Mouse (Mus musculus): ENCODE measurements around the gene Med29.
"Not testable (repeated sequence)": the region's sequence is repeated elsewhere in the genome, so short reads cannot be mapped to it uniquely, and the experiment has no call there.

Gene Med29

DNA sequence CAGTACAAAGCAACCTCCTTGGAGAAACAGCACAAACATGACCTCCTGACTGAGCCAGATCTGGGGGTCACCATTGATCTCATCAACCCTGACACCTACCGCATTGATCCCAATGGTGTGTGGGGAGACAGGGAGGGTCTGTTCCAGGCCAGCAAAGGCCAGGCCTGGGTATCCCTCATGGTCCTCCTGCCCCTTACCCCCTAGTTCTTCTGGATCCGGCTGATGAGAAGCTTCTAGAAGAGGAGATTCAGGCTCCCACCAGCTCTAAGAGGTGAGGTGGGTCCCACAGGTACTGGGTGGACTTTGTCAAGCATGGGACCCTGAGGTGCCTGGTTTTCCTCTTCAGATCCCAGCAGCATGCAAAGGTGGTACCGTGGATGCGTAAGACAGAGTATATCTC lies 2.9 kb upstream of the Med29 start:
- no peak for DNase-seq (ENCODE audit: low spot score)

DNA sequence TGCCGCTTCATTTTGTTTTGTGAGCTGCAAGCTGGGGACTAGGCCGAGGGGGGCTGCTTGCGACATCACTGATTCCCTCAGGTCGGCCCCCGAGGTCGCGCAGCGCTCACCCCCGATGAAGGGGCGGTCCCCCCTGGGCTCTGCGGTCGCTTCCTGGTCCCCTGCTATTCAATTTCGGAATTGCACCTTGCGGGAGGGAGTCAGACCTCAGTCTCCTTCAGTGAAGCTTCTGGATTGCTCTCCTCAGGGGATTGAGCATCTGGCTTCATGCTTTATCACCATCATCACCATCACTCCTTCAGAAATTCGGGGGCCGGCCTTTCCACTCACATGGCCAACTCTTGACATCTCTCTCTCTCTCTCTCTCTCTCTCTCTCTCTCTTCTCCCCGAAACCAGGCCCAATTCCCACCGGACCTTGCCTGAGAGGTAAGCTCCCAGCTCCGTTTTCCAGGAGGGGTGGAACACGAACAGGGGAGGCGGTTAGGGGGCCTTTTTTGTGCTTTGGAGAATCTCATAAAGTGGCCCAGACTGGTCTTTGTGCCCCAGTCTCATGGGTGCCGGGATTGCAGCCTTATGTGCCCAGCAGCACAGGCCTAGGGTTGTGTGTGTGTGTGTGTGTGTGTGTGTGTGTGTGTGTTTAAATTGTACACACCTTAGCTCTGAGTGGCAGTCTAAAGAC lies 904 bp upstream of the Med29 start:
- no peak for DNase-seq (ENCODE audit: low spot score)

DNA sequence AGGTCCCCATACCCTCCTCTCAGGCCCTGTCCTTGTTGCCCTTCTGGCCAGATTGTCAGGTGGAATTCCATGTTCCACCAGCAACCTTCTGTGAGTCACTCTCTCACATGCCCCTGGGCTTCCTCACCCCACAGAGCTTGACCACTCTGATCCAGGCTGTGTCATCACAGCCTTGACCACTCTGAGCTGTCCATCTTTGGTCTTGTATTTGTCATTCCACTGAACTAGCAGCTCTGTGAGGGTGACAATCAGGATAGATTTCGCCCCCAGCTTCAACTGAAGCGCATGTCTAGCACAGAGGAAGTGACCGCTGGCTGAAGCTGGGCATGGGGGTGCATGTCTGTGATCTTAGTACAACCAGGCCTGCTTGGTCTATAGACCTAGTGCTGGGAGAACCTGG lies 2.2 kb downstream of the Med29 start:
- no peak for DNase-seq (ENCODE audit: low spot score)

DNA sequence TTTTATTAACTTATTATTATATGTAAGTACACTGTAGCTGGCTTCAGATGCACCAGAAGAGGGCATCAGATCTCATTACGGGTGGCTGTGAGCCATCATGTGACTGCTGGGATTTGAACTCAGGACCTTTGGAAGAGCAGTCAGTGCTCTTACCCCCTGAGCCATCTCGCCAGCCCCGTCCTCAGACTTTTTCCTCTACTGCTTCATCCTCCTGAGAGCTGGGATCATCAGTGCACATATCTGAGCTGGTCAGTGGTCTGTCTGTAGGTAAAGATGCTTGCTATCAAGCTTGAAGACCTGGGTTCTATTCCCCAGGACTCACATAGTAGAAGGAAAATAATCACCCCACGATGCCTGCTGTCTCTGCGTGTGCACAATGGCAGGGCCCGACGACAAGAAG lies 5.1 kb downstream of the Med29 start:
- DNase-seq (ENCODE audit: low spot score) = not testable (repeated sequence)

DNA sequence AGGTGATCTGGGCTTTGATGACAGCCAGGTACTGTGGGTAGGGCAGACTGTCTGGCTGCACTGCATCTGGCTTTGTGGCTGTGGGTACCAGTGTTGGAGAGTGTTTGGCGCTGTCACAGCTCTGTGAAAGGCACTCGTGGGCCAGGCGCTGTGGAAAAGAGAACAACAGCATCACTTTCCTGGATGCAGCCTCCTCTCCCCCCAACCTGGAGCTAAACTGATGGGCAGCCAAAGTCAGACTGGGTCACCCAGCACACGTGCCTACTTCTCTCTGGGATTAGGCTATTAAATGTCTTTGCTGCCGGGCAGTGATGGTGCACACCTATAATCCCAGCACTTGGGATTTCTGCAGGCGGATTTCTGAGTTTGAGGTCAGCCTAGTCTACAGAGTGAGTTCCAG lies 5.6 kb downstream of the Med29 start:
- DNase-seq (ENCODE audit: low spot score) = not testable (repeated sequence)

DNA sequence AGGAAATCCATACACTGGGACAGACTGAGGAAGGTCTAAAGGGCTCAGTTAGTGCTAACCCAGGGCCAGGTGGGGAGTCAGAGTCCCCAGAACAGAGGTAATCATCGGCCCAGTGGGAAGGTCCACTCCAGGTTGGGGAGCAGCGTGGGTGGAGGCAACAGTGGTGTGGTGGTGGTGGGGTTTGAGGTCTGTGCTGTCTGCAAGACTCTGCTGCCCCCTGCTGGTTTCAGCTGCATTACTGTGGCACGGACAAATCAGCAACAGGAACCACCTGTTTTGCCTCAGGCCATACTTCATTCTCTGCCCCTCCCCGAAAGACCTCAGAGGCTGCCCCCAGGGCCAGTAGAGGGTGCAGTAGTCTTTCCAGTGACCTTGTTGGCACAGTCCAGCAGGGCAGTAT lies 6.0 kb downstream of the Med29 start:
- DNase-seq (ENCODE audit: low spot score) = peak; percentile 83

DNA sequence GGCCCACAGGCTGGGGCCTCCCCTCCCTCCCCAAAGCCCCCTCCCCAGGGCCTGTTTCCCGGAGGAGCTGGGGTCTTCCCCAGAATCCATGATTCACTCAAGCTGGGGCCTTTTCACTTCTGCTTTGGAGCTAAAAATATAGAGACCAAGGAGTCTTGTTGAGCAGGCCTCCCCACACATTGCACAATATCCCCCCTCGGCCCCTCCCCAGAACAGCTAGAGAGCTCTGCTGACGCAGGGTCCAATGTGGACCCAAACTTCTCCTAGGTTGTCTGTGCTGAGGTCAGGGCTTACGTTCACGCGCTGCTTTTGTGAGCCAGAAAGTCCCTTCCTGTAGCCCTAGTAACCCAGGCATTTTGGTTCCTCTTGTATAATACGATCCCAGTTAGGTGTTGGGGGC lies 6.5 kb downstream of the Med29 start:
- peak; percentile 61 for DNase-seq (ENCODE audit: low spot score)

DNA sequence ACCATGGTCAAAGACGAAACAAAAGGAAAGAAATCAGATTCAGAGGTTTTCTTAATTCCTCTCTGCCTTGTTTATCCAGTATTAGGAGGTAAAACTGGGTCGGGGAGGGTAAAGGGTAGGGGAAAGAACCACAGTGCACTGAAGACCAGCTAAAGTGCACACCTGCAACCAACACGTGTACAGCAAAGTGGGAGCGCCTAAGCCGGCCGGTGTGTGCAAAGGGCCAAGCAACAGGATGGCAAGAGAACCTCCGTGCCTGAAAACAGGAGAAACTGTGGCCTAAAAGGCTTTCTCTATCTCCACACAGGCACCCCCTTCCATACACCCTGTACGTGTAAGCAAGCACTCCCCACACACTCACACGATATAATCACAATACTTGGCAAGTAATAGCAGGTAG lies 7.3 kb downstream of the Med29 start:
- no peak for DNase-seq (ENCODE audit: low spot score)

DNA sequence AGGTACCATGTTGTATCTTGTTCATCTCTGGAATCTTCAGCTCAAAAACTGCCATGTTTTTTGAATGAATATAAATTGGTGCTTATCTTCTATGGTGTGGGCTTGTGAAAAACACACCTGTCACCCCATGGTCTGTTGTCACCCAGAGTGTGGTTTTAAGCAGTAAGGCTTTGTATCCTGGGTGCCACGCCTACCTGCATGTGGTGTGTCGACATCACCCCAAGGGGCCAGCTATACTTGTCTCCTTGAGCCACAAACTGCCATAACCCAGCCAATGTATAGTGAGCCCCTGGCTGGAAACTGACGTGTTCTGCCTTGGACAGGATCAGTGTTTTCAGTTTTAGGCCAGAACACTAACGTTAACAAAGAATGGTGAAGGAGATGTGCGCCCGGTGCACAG lies 8.3 kb downstream of the Med29 start:
- no peak for DNase-seq (ENCODE audit: low spot score)

DNA sequence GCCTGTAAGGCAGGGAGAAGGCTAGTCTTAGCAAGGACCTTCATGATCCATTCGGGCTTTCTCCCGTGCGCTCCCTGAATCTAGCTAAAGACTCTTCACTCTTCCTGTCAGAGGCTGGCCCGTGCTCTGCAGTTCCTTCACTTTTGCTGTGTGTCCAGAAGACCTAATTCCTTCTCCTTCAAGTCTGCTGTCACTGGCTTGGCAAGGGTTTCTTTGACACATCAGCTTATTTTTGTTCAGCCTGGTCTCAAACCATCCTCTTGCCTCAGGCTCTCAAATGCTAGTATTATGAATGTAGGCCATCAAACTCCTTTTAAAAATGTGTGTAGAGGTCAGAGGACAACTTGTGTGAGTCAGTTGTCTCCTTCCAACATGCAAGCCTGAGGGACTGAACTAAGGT lies 8.9 kb downstream of the Med29 start:
- DNase-seq (ENCODE audit: low spot score) = no peak

DNA sequence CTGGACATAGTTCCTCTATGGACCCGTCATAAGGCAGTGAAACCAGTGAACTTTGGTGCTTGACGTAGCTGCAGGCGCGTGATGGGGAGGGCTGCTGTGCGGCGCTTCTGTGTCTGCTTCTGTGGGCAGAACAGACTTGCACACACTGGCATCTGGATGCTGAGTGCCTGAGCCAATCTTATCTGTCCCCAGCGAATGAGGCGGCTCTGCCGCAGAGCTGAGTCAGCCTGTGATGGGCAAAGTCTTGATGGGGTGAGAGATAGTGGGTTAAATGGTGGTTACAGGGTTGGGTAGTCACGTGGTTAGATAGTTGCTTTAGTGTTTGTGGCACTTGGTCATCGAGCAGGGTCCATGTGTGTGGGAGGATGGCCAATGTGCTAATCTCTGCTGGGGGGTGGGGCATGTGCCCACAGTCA lies 9.5 kb downstream of the Med29 start:
- peak; percentile 82 for DNase-seq (ENCODE audit: low spot score)

DNA sequence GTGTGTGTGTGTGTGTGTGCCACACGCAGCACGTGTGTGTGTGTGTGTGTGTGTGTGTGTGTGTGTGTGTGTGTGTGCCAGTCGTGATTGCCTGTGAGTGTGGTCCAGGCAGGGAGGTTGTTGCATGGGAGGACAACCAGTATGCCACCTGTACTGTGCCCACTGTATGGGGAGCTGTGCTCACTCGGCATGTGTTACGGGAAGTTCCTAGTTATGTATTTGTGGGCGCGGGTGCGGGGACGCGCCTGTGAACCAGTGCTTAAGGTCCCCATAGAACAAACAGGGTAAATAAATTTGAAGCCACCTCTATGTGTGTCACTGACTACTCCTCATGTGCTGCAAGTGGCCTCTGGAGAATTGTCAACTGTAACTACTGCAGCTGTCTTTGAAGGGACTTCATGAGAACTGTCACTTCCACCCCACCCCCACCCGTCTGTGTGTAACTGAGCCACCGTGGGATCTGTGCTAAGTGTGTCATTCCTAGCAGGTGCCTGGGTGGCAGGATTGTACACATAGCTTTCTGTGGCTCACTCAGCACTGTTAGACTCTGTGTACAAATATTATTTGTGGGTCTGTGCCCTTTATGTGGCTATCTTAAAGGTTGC lies 10.1 kb downstream of the Med29 start:
- DNase-seq (ENCODE audit: low spot score) = peak; percentile 36

DNA sequence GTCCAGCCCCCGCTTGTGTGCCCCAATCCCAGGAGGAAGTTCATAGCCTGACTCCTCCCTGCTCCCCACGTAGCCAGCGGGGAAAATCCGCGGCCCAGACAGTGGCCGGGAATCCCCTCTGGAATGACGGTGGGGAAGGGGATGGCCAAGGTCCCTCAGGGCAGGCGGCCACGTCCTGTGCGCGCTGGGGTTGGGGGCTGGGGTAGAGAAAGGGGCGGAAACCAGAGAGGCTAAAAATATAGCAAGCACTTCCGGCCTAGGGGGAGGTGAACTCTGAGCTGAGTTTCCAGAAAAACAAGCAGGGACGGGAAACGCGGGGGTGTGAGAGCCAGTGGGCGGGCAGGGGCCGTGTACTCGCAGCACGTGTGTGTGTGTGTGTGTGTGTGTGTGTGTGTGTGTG lies 10.6 kb downstream of the Med29 start:
- DNase-seq (ENCODE audit: low spot score) = peak; percentile 93

DNA sequence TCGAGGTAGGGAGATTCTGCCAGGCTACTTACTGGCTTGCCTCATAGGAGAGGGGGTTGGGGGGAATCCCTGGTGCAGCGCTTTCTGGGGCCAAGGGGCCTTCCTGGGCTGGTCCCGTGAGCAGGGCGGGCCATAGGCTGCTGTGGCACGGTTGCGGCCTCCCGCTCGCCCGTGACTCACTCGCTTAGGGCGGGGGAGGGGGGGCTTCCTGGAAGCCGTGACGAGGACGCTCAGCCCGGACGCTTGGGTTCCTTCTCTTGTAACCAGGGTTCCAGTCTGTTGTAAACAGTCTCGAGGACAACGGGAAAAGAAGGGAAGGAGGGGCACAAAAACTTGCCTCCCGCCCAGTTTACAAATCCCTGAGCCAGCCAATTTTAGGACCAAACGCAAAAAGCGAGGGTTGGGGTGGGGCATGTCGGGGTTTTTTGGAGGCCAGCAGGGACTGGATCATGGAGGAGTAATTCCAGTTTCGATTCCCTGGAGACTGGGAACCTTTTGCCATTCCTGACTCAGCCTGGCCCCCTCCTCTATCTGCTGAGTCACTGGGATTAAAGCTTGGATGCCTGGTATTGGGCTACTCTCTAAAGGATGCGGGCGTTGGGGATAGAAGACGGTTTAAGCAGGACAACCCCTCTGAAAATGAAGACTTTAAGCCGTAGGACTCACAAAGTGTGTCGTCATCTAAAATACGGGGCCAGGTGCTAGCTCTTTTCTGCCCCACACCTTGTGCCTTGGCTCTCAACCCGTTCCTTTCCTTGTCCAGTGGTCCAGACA lies 11.3 kb downstream of the Med29 start:
- DNase-seq (ENCODE audit: low spot score) = peak; percentile 84

DNA sequence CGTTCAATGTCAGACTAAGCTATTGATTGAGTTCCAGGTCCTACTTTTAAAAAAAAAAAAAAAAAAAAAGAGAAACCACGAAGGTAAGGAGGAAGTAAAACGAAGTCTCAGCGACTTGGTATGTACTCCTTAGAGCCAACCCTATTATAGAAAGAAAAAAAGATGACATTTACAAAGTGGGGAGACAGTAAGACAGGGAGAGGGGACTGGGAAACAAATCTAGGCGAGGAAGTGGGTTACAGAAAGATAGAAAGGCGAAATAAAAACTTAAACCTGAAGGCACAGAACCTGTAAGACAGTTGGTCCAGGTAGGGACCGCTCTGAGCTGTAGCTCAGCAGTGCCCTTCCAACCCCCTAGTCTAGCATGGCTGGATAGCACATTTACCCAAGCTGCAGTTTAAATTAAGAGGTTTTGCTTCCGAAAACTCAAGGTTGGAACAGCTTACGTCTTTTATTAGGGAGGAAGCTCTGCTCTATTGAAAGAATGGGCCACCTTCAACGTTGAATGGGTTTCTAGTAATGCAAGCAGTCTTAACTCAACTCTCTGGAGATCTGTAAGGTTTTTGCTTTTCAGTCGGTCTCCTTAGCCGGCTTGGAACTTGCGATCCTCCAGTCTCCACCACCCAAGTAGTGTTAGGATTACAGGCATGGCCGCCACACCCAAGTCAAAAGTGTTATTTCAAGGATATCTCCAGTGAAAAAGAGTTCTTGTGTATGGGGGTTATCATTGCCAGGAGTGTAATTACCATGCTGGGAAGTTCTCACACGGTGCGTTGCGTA lies 12.1 kb downstream of the Med29 start, which contains the start of gene Zfp36:
TSS of gene Zfp36 (minus strand) at position 17 of the 780 bp plus-strand sequence.
- DNase-seq (ENCODE audit: low spot score) = no peak

DNA sequence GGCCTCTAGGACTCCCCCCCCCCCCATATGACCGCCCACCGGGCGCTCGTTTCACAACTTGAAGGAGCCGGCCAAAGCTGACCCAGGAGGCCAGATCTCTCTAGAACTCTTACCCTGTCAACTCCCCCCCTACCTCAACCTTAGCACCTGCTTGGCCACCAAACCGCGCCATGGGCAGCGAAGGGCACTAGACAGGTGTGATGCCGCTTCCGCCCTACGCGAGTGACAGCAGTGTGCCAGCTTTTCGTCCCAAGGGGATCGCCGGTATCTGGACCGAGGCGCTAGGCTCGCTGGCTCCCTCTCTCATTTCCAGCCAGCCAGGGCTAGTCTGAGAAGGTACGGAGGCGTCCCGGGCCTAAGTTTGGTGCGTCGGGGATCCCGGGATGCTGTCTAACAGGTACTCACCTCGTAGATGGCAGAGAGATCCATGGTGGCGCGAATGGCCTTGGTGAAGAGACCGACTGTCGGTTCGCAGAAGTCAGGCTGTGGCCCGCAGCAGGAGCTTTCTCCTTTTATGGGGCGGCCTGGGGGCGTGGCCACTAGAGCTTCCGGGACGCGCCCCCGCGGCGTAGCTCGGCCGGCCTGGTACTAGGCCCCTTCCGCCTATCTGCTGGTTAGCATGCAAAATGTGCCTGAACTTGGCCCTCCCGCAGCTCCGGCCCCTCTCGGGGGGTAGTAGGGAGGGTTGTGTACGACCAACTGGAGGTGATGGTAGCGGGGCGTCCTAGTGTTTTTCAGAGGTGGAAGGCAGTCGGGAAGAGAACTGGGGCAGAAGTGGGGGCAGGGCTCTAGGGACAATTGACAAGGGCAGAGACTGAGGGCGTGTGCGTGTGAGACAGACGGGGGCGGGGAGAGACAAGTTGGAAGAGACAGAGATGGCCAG lies 13.5 kb downstream of the Med29 start:
- peak; percentile 95 for DNase-seq (ENCODE audit: low spot score)

DNA sequence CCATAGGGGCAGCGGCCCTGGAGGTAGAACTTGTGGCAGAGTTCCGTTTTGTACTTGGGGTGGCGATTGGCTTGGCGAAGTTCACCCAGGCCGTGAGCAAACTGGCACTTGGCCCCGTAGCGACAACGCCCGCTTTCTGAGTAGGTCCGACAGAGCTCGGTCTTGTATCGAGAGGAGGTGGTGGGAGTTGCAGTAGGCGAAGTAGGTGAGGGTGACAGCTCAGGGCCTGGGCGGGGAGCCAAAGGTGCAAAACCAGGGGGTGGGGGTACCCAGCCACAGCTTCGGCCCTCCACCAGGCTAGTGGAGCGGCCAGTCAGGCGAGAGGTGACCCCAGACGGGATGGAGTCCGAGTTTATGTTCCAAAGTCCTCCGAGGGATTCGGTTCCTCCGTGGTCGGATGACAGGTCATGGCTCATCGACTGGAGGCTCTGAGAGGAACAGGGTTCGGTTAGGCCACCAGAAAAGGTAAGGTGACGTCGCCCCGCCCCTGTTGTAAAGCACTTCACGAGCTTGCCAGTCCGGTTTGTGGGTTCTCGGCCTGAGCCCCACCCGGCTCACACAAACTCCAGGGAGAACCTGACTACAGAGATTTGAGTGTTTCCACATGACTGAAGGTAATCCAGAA lies 14.3 kb downstream of the Med29 start:
- DNase-seq (ENCODE audit: low spot score) = no peak

DNA sequence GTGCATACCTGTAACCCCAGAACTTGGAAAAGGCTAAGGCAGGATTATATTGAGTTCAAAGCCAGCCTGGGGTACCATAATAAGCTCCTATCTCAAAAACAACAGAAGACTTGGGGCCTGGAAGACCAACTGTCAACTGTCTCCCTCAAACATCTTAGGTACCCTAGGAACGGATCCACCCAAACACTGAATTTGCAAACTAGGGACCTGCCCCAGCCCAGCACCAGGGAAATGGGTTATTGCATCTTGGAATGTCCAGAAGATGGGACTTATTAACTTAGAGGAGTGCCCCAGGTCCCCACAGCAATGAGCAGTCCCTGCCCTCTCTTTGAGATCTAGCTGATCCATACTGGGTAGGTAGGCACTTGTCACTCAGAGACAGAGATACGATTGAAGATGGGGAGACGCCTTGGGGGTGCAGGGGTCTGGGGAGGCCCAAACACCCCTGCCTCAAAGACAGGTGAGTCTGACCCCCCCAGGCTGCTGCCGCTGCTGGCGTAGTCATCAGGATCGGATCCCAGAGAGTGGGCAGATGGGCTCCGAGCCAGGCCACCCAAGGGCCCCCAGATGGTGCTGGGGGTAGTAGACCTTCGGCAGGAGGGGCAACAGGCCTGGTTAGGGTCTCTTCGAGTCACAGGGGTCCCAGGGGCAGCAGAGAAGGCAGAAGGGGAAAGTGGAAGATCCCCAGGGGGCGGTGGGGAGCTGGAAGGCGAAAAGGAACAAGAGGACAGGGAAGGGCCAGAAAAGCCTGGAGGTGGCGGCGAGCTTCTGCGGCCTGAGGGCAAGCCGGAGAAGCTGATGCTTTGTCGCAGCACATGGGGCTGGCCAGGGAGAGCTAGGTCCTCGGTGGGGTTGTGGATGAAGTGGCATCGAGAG lies 15.1 kb downstream of the Med29 start:
- DNase-seq (ENCODE audit: low spot score) = no peak

DNA sequence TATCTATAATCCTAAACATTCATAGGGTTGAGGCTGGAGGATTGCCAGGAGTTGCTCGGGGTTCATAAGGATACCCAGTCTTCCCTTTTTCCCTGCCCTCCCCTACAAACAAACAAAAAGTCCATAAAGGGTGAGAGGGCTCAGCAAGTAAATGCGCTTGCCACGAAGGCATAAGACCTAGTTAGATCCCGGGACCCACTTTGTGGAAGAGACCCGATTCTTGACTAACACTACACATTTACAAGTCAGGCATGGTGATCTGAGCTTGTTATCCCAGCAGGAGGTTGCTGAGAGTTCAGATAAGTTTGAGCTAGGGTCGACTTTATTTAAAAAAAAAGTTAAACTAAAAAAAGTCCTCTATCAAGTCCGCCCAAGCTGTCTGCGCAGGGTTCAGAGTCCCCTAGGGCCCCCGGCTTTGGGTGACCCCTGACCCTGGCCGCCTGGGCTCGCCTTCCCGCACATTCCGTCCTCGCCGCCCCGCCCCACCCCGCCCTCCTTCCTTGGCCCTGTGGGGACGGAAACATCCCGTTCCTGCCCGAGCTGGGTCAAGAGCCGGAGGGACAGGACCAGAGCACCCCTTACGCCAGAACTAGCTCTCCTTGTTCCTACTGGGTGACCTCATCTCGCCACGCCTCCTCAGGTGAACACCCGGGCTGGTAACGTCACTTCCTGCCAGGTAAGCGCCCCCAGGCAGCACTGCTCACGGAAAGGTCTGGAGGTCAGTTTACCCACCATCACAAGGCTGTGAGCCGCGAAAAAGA lies 16.3 kb downstream of the Med29 start:
- peak; percentile 96 for DNase-seq (ENCODE audit: low spot score)
